Mouse (Mus musculus) heart, adult 2 months (tissue): ENCODE results near the gene Arl3.

Experiments used
- CTCF ChIP-seq: fragments of 200-600 bp; IDR thresholded peaks from 2 replicates; pipeline ENCODE4 v1.8.1; 2022; ENCODE audit warnings: antibody characterized with exemption, mild to moderate bottlenecking, moderate library complexity
- POLR2A ChIP-seq: fragments of 200-500 bp; IDR thresholded peaks from 2 replicates; pipeline ENCODE4 v1.6.1; 2011; ENCODE audit warnings: mild to moderate bottlenecking, low read depth, low read length, control low read depth; ENCODE audit not compliant: insufficient read depth

GRCm38 (mm10) chr19:46521698-46522097, 51.3 kb downstream of the Arl3 start:
- TF ChIP-seq CTCF (no peak), POLR2A (no peak)
